Comparison of ENCODE assay signal across 8 mouse cellular contexts in genomic region chr19:7240782-7241690, GRCm38 (mm10). TPM values are rescaled to one million over a fixed set of nuclear protein-coding genes. Genes with fewer than 3 reads are reported as not detected.
A peak's percentile ranks its signal among the peaks of the same experiment; 100 is the strongest.
DNase-seq lines count a peak whose midpoint lies in the region; ATAC-seq and TF ChIP-seq lines count a peak whose summit lies in the region.

Naa40 (minus strand) TSS chr19:7241183.

- peak within 1 kb of the TSS; percentile 92 for H3K4me2 ChIP-seq in forebrain, embryonic 16.5 days (ENCODE audit: low read length)
- H3K4me2 ChIP-seq in lung, embryonic 14.5 days: peak within 1 kb of the TSS; percentile 94

- H3K27me3 ChIP-seq in forebrain, embryonic 16.5 days (replicated peaks; ENCODE audit: control insufficient read depth, insufficient read depth, low read length): no peaks in the 10 kb centered on the region
- no peaks in the 10 kb centered on the region for H3K27me3 ChIP-seq in lung, embryonic 14.5 days (ENCODE audit: insufficient read depth, low read length)
- H3K27me3 ChIP-seq in thymus, adult 2 months (ENCODE audit: control insufficient read depth, insufficient read depth, low read length): no peaks in the 10 kb centered on the region

- peaks cover 0 to 5% of the 10 kb centered on the region in 2 experiments; a peak in 2 of 4 replicates for H3K4me1 ChIP-seq in ES-E14 (ENCODE audit: control insufficient read depth in 2 of 2, insufficient read depth in 2 of 2, low read length in 2 of 2, poor library complexity in 1 of 2)
- peaks cover 18% of the 10 kb centered on the region for H3K4me1 ChIP-seq in forebrain, embryonic 16.5 days (replicated peaks; ENCODE audit: control insufficient read depth, insufficient read depth, low read length)
- H3K4me1 ChIP-seq in lung, embryonic 14.5 days (ENCODE audit: insufficient read depth): peaks cover 5% of the 10 kb centered on the region
- H3K4me1 ChIP-seq in olfactory bulb, adult 2 months (ENCODE audit: control insufficient read depth, insufficient read depth, low read length): peaks cover 3% of the 10 kb centered on the region
- H3K4me1 ChIP-seq in thymus, adult 2 months (replicated peaks; ENCODE audit: control insufficient read depth, insufficient read depth, low read length): peaks cover 8% of the 10 kb centered on the region

- H3K4me3 ChIP-seq in ES-E14 (ENCODE audit: insufficient read depth in 1 of 2, low read depth in 1 of 2, low read length in 2 of 2, poor library complexity in 1 of 2, severe bottlenecking in 1 of 2): peak within 1 kb of the TSS; percentile 78 to 93
- peak within 1 kb of the TSS; percentile 80 for H3K4me3 ChIP-seq in forebrain, embryonic 16.5 days (replicated peaks; ENCODE audit: low read length)
- peak within 1 kb of the TSS; percentile 65 for H3K4me3 ChIP-seq in layer of hippocampus, adult 2 months
- peak within 1 kb of the TSS; percentile 82 for H3K4me3 ChIP-seq in lung, embryonic 14.5 days (ENCODE audit: low read depth, low read length)
- H3K4me3 ChIP-seq in olfactory bulb, adult 2 months (ENCODE audit: insufficient read depth, low read depth, low read length): peak within 1 kb of the TSS; percentile 85
- peak within 1 kb of the TSS; percentile 75 for H3K4me3 ChIP-seq in thymus, adult 2 months (ENCODE audit: control insufficient read depth, insufficient read depth, low read length)

- no peaks in the 10 kb centered on the region for H3K9me3 ChIP-seq in ES-E14 (ENCODE audit: control insufficient read depth, insufficient read depth, low read depth, low read length)
- H3K9me3 ChIP-seq in forebrain, embryonic 16.5 days (ENCODE audit: control insufficient read depth, low read length): no peaks in the 10 kb centered on the region
- no peaks in the 10 kb centered on the region for H3K9me3 ChIP-seq in lung, embryonic 14.5 days (ENCODE audit: low read depth, low read length)

- peak; percentile 60; the same call in 1 of the 2 replicates for TF ChIP-seq POLR2A in olfactory bulb, adult 2 months (IDR thresholded peaks at IDR 0.05; ENCODE audit: insufficient read depth, low read depth, low read length)
- TF ChIP-seq POLR2A in thymus, adult 2 months (IDR thresholded peaks at IDR 0.05; ENCODE audit: control insufficient read depth, extremely low read depth, insufficient read depth, low read length, poor library complexity): peak; percentile 72

- no peak; the same call in 1 of the 2 replicates for TF ChIP-seq CTCF in layer of hippocampus, adult 2 months (conservative IDR thresholded peaks at IDR 0.05)
- TF ChIP-seq CTCF in lung, embryonic 14.5 days (IDR thresholded peaks at IDR 0.05; ENCODE audit: low read depth): no peak
- TF ChIP-seq CTCF in olfactory bulb, adult 2 months (IDR thresholded peaks at IDR 0.05; ENCODE audit: insufficient read depth, low read depth, low read length): no peak
- TF ChIP-seq CTCF in thymus, adult 2 months (IDR thresholded peaks at IDR 0.05; ENCODE audit: borderline replicate concordance, control insufficient read depth, extremely low read depth, insufficient read depth, low read length, poor library complexity): peak; percentile 40; the same call in 1 of the 2 replicates

- peak; percentile 79 for DNase-seq in ES-E14 (ENCODE audit: low read depth, low spot score)
- peak; percentile 96 for DNase-seq in cerebellum, adult 11-12 months
- peak; percentile 93 for DNase-seq in heart, postnatal 36 days
- peak; percentile 90 to 92 for DNase-seq in layer of hippocampus, adult 2 months (ENCODE audit: low spot score in 2 of 2)
- DNase-seq in lung, embryonic 14.5 days: peak; percentile 99
- peak; percentile 91 for DNase-seq in thymus, adult 2 months

- H3K36me3 ChIP-seq in ES-E14 (ENCODE audit: control insufficient read depth, insufficient read depth, low read length, poor library complexity, severe bottlenecking): peaks cover 12% of the 10 kb centered on the region
- H3K36me3 ChIP-seq in forebrain, embryonic 16.5 days (ENCODE audit: control insufficient read depth, insufficient read depth): no peaks in the 10 kb centered on the region
- peaks cover 13% of the 10 kb centered on the region for H3K36me3 ChIP-seq in lung, embryonic 14.5 days (ENCODE audit: insufficient read depth)
- H3K36me3 ChIP-seq in thymus, adult 2 months (ENCODE audit: control insufficient read depth, insufficient read depth, low read length): no peaks in the 10 kb centered on the region

- H3K9ac ChIP-seq in ES-E14 (ENCODE audit: insufficient read depth, low read depth, low read length, poor library complexity, severe bottlenecking): peak within 1 kb of the TSS; percentile 96
- peak within 1 kb of the TSS; percentile 76 for H3K9ac ChIP-seq in forebrain, embryonic 16.5 days (replicated peaks; ENCODE audit: low read depth, low read length)
- H3K9ac ChIP-seq in lung, embryonic 14.5 days: peak within 1 kb of the TSS; percentile 73

- ATAC-seq in forebrain, embryonic 16.5 days: peak; percentile 97
- peak; percentile 97 for ATAC-seq in lung, embryonic 14.5 days (ENCODE audit: insufficient read depth)

- intact Hi-C loops in heart, postnatal 36 days (cut with DNase I): loop anchor here (2.0 kb wide), 3 partner anchors 28 to 176 kb away; partner anchors contain the start of genes 2700081O15Rik and Mark2

- in situ Hi-C loops in ES-E14 (cut with MboI; ENCODE audit: low sequenced_read_pairs in 2 of 2, unreplicated experiment in 2 of 2): no loop called here

- peak within 1 kb of the TSS; percentile 86 for H3K27ac ChIP-seq in ES-E14 (ENCODE audit: insufficient read depth, low read depth, low read length, poor library complexity, severe bottlenecking)
- peak within 1 kb of the TSS; percentile 80 for H3K27ac ChIP-seq in forebrain, embryonic 16.5 days (ENCODE audit: low read length)
- H3K27ac ChIP-seq in layer of hippocampus, adult 2 months: peak within 1 kb of the TSS; percentile 88
- peak within 1 kb of the TSS; percentile 84 for H3K27ac ChIP-seq in lung, embryonic 14.5 days (ENCODE audit: low read depth)
- peak within 1 kb of the TSS; percentile 78 for H3K27ac ChIP-seq in olfactory bulb, adult 2 months (ENCODE audit: insufficient read depth, low read depth, low read length)
- peak within 1 kb of the TSS; percentile 13 for H3K27ac ChIP-seq in thymus, adult 2 months (ENCODE audit: control insufficient read depth, insufficient read depth, low read length)

- WGBS in forebrain, embryonic 16.5 days: 0% methylated on average over 80 of the region's 80 CpGs
- under 1% methylated on average over 80 of the region's 80 CpGs for WGBS in lung, embryonic 14.5 days
- WGBS in olfactory bulb, adult 2 months: under 1% methylated on average over 79 of the region's 80 CpGs
- WGBS in thymus, adult 2 months: under 1% methylated on average over 80 of the region's 80 CpGs

TF ChIP-seq in ES-E14, 5 proteins besides CTCF, POLR2A, EP300 and RAD21:
- no peak for TF ChIP-seq ZC3H11A (IDR thresholded peaks at IDR 0.05; ENCODE audit: borderline replicate concordance, low read depth, low read length)
- TF ChIP-seq ZNF384 (IDR thresholded peaks at IDR 0.05; ENCODE audit: low read depth, low read length): 0 out of 2 replicates have a peak, but pooled peaks have one; percentile 9
- TF ChIP-seq MAFK (IDR thresholded peaks at IDR 0.05; ENCODE audit: insufficient read depth, low read depth, low read length): no peak
- peak; percentile 82 for TF ChIP-seq HCFC1 (IDR thresholded peaks at IDR 0.05; ENCODE audit: borderline replicate concordance, insufficient read depth, low read length)
- TF ChIP-seq CHD2 (IDR thresholded peaks at IDR 0.05; ENCODE audit: low read depth, low read length): no peak

RNA-seq across cellular contexts. Expression of gene Naa40, which starts in this region (rescaled TPM):
- total RNA-seq in ES-E14 (2012; rRNA removed): 50.9 and 56.1 TPM in 2 replicates
- polyA plus RNA-seq in forebrain, embryonic 16.5 days (2015; fragmentation: Nextera tagmentation; extraction: Ambion mirVana): 67.3 and 74.7 TPM in 2 replicates
- total RNA-seq in heart, postnatal 36 days (2021): 10 to 100 TPM; 15.3 to 15.6 TPM
- 10 to 100 TPM; 34.2 to 38.1 TPM for total RNA-seq in layer of hippocampus, adult 2 months (2021)
- polyA plus RNA-seq in lung, embryonic 14.5 days (2014; fragmentation: Nextera tagmentation; extraction: Ambion mirVana): 64.9 and 65.8 TPM in 2 replicates
- polyA plus RNA-seq in olfactory bulb, adult 2 months (2012; ENCODE audit: insufficient read depth, insufficient read length, low replicate concordance, missing spikeins): not detected in 2 replicates
- polyA plus RNA-seq in thymus, adult 2 months (2012; rRNA removed): 55.9 and 71.6 TPM in 2 replicates

Comparison
In these comparisons a context has a peak if more than half of its experiments do, and no peak if none do; other contexts are left out.
1. Peak in every context shown above with its lines: DNase-seq, ATAC-seq, H3K4me3 ChIP-seq and H3K27ac ChIP-seq.
2. H3K27ac ChIP-seq: peak in every context shown above with its lines; median percentile 88 in layer of hippocampus, adult 2 months; 86 in ES-E14; 84 in lung, embryonic 14.5 days; 80 in forebrain, embryonic 16.5 days; 78 in olfactory bulb, adult 2 months; 13 in thymus, adult 2 months.